Mouse (Mus musculus) small intestine, adult 2 months (tissue): ENCODE measurements around the gene Egln2.

Source experiments
- CTCF ChIP-seq: fragments of 200-500 bp; IDR thresholded peaks from 2 replicates; pipeline ENCODE4 v1.5.1; 2012; ENCODE audit warnings: low read depth, mild to moderate bottlenecking, control low read depth, inconsistent platforms, low read length, moderate library complexity, mixed read lengths; ENCODE audit not compliant: insufficient replicate concordance, insufficient read length; ENCODE audit errors: extremely low read depth
- POLR2A ChIP-seq: fragments of 200-500 bp; IDR thresholded peaks from 2 replicates; pipeline ENCODE4 v1.6.1; 2012; ENCODE audit warnings: low read depth, mild to moderate bottlenecking, control low read depth, inconsistent platforms, low read length, moderate library complexity

DNA sequence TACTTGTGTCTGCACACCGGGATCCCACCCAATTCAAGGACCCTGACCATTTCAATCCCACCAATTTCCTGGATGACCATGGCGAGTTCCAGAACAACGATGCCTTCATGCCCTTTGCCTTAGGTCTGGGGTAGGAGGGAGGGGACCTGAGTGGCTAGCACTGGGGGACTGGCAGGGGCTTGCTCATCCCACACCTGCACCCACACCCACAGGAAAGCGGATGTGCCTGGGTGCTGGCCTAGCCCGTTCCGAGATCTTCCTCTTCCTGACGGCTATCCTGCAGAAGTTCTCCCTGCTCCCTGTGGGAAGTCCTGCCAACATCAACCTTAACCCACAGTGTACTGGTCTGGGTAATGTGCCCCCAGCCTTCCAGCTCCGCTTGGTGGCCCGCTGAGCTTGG, 8.4 kb downstream of the Egln2 start:
- TF ChIP-seq CTCF (no peak), POLR2A (no peak)
